Mouse (Mus musculus) embryonic facial prominence, embryonic 11.5 days (tissue): ENCODE data around the gene Zbed3. TPM values are rescaled to one million over a fixed set of nuclear protein-coding genes. Genes with fewer than 3 reads are reported as not detected.
"Not testable (repeated sequence)": the region's sequence is repeated elsewhere in the genome, so short reads cannot be mapped to it uniquely, and the experiment has no call there.

Experiments
- ATAC-seq: fragments of 200-750 bp; cut with Nextera tagmentation; replicated peaks from 2 replicates; pipeline ENCODE4 v1.8.0; 2017; ENCODE audit warnings: low read depth; ENCODE audit not compliant: insufficient number of reproducible peaks, low FRiP score, low TSS enrichment
- DNase-seq: peaks from one replicate; pipeline ENCODE4 v3.0.0-alpha.2; 2015; ENCODE audit warnings: low spot score
- H3K27ac ChIP-seq: fragments of 300-500 bp; sonication (generic); replicated peaks from 2 replicates; pipeline ENCODE4 v1.5.1; 2014; ENCODE audit warnings: mild to moderate bottlenecking, low read depth, low read length, control low read depth
- H3K27me3 ChIP-seq: fragments of 300-500 bp; sonication (generic); 2 replicates; pipeline ENCODE4 v1.6.1; 2014; ENCODE audit warnings: mild to moderate bottlenecking, low read length, moderate library complexity, mixed read lengths; ENCODE audit not compliant: control insufficient read depth, insufficient read depth
- H3K36me3 ChIP-seq: fragments of 300-500 bp; sonication (generic); replicated peaks from 2 replicates; pipeline ENCODE4 v1.6.1; 2014; ENCODE audit warnings: low read depth, mild to moderate bottlenecking, low read length, moderate library complexity, mixed read lengths; ENCODE audit not compliant: control insufficient read depth, insufficient read depth
- H3K4me1 ChIP-seq: fragments of 300-500 bp; sonication (generic); 2 replicates; pipeline ENCODE4 v1.6.1; 2014; ENCODE audit warnings: low read length, mixed read lengths; ENCODE audit not compliant: control insufficient read depth, insufficient read depth
- H3K4me2 ChIP-seq: fragments of 300-500 bp; sonication (generic); 2 replicates; pipeline ENCODE4 v1.6.1; 2014; ENCODE audit warnings: low read depth, mild to moderate bottlenecking, control low read depth, low read length, moderate library complexity
- H3K4me3 ChIP-seq: fragments of 300-500 bp; sonication (generic); 2 replicates; pipeline ENCODE4 v1.5.1; 2014; ENCODE audit warnings: low read depth, low read length, control low read depth
- H3K9ac ChIP-seq: fragments of 300-500 bp; sonication (generic); replicated peaks from 2 replicates; pipeline ENCODE4 v1.6.1; 2014; ENCODE audit warnings: mild to moderate bottlenecking, control low read depth, low read length
- H3K9me3 ChIP-seq: fragments of 300-500 bp; sonication (generic); replicated peaks from 2 replicates; pipeline ENCODE4 v1.6.1; 2016; ENCODE audit warnings: mild to moderate bottlenecking, low read length, inconsistent platforms, mixed read lengths; ENCODE audit not compliant: control insufficient read depth
- WGBS: fragments of 180-500 bp; shearing (Covaris S2); extraction: QIAGEN DNeasy Blood & Tissue Kit; methylation state at CpG from one replicate; pipeline ENCODE4 v1.1.7; 2014; 5-methylcytosine and 5-hydroxymethylcytosine counted together
- polyA plus RNA-seq: library from polyadenylated mRNA; unstranded; fragments of >200 nt; fragmentation: Nextera tagmentation; extraction: Ambion mirVana; gene quantifications from 2 replicates; pipeline ENCODE4 v1.2.1, GENCODE M21; 2014

The Zbed3 gene
- polyA plus RNA-seq, 1 experiment from 2014 or later, result 71.2 TPM

DNA sequence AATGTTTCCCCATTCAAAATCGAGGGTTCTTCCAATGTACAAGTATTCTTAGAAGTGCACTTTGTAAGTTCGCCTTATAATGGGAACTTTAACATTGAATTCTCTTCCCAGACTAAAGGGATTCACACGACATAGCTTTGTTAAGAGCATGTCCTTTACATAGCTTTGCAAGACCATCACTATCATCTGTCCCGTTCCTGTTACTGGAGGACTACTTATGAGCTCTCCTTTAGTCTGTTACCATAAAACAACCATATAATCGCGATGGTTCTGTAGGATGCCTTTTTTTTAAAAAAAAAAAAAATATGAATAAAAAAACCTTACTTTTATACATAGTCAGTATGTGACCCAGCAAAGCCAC lies 52.1 kb downstream of the Zbed3 start:
- ATAC-seq (no peak), DNase-seq (no peak)
- whole genome bisulfite sequencing, result 25% methylated on average over 6 of the region's 6 CpGs
- Histone ChIP-seq H3K27ac (no peak overlapping the region), H3K36me3 (no peaks in the 10 kb centered on the region), H3K27me3 (no peaks in the 10 kb centered on the region), H3K9ac (peak overlapping the region; percentile 94), H3K9me3 (no peaks in the 10 kb centered on the region), H3K4me3 (peak overlapping the region; percentile 99), H3K4me1 (no peaks in the 10 kb centered on the region), H3K4me2 (peak overlapping the region; percentile 7; the same call in 1 of the 2 replicates)

DNA sequence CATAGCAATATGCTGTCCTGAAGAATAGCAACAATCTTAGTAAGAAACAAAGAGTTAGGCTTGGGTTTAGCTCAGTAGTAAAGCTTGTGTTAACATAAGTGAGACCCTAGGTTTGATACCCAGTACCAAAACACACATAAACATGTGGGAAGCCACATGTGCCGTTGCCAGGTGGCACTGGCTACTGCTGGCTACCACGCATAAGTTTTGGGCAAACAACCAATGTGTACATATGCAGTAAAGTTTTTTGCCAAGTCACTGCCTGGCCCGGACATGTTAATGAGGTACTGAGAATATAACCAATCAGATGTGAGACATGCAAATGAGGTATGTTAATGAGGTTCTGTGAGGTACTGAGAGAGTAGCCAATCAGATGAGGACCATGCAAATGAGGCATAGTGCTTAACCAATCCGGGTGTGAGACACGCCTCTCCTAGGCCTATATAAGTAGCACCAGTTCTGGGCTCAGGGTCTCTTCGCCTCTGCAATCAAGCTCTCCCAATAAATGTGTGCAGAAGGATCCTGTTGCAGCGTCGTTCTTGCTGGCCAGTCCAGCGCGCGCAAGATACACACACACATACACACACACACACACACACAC lies 53.4 kb downstream of the Zbed3 start:
- not testable (repeated sequence) for H3K4me2 ChIP-seq, H3K9ac ChIP-seq, H3K36me3 ChIP-seq, DNase-seq, H3K27me3 ChIP-seq, H3K4me3 ChIP-seq, H3K27ac ChIP-seq, H3K9me3 ChIP-seq, H3K4me1 ChIP-seq, ATAC-seq
- 96% methylated on average over 11 of the region's 11 CpGs for WGBS

DNA sequence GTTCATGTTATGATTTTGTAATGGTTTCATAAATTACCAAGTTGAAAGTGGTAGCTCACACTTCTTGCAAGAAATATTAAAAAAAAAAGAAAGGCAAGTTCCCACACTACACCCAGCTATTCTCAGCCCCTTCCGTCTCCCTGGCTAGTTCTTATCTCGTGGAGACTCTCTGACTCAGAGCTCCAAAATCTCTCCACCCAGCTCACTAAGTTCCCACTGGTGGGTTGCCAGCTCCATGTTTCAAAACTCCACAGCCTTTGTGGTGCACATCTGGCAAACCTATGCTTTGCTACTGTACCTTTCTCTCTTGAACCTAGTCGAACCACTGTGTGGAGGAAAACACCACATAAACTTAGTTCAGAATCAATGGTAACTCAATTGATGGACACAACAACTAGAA lies 55.3 kb downstream of the Zbed3 start:
- Histone ChIP-seq H3K4me3 (no peak overlapping the region), H3K27ac (no peak overlapping the region), H3K27me3 (no peaks in the 10 kb centered on the region), H3K4me1 (no peaks in the 10 kb centered on the region), H3K9me3 (no peaks in the 10 kb centered on the region), H3K36me3 (no peaks in the 10 kb centered on the region), H3K4me2 (no peak overlapping the region), H3K9ac (no peak overlapping the region)
- WGBS, result 83% methylated on average over 3 of the region's 3 CpGs
- ATAC-seq (no peak), DNase-seq (no peak)

DNA sequence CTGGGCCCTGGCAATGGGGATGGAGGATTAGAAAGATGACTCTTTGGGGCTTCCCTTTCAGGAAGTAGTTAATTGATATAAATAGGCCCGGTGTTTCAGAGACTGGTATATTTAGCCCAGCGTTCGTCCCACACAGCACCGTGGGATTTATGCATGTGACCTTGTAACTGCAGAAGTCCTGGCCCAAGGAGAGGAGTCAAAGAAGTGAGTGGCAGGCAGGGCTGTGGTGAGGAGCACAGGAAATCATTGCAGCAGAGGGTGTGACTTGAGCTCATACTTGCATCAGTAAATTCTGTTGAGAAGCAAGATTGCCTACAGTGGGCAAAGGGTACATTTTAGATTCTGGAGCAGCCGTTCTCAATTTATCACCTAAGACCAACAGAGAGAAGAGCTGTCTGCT lies 59.0 kb downstream of the Zbed3 start:
- Histone ChIP-seq H3K4me3 (no peak overlapping the region), H3K4me2 (no peak overlapping the region), H3K9ac (no peak overlapping the region), H3K9me3 (no peaks in the 10 kb centered on the region), H3K36me3 (no peaks in the 10 kb centered on the region), H3K27me3 (no peaks in the 10 kb centered on the region), H3K4me1 (no peaks in the 10 kb centered on the region), H3K27ac (no peak overlapping the region)
- DNase-seq, result no peak
- 64% methylated on average over 5 of the region's 5 CpGs for WGBS
- ATAC-seq, result no peak

Other genes starting within 250 kb of the Zbed3 start
- gene Pde8b, start 73.3 kb upstream of the Zbed3 start, polyA plus RNA-seq, result 1.4 and 2.2 TPM in 2 replicates
- gene Aggf1, start 51.7 kb downstream of the Zbed3 start, polyA plus RNA-seq, result 48.0 and 48.5 TPM in 2 replicates
- 2.0 and 5.3 TPM in 2 replicates for gene Crhbp, start 121.3 kb downstream of the Zbed3 start, polyA plus RNA-seq
- gene S100z, start 155.1 kb downstream of the Zbed3 start, polyA plus RNA-seq, result 1.9 and 2.1 TPM in 2 replicates
- gene F2rl1, start 201.6 kb downstream of the Zbed3 start, polyA plus RNA-seq, result 0.38 and 0.45 TPM in 2 replicates